Mouse (Mus musculus) embryo, embryonic 9.5 days (tissue): Measurements from ENCODE around the gene Myg1.
A peak's percentile ranks its signal among the peaks of the same experiment; 100 is the strongest.
"Not testable (repeated sequence)": the region's sequence is repeated elsewhere in the genome, so short reads cannot be mapped to it uniquely, and the experiment has no call there.

Experiments
- DNase-seq: peaks from one replicate; pipeline ENCODE4 v3.0.0-alpha.2; 2017; ENCODE audit errors: extremely low spot score

The Myg1 gene

GRCm38 (mm10) chr15:102331610-102332015 is at the start of gene Myg1:
Myg1 (plus strand) TSS chr15:102331709.
- peak; percentile 83 for DNase-seq

DNA sequence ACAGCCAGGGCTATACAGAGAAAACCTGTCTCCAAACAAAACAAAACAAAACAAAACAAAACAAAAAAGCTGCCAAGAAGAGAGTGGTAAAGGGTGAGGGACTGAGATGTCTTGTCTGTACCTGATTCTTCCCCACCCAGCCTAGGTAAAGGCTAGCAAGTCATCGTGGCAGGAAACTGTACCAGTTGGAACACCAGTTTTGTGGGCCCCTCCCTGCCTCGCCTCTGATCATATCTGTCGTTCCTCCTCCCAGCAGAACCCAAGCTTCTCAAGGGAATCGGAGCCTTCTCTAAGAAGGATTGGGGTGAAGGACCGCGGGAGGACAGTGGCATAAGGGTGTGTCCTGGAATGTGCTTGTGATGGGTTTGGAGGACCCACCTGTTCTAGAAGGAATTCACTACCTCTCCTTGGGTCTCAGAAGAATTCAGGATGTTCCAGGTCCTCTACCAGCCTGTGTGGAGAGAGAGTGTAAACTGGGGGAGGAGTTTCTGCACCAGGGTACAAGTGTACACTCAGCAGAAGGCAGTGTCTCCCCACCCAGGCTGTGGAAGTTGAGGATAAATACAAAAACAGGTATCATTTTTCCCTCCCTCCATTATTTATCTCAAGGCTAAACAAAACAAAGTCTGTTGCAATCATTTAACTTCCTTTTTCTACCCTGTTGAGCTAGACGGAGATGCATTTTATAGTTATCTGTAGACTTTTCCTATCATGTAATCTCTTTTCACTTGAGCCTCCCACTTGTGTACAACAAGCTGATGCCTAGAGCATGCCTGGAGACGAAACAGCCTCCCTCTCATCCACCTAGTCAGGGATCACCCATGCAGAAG is 48.8 kb upstream of the Myg1 start:
- no peak for DNase-seq

DNA sequence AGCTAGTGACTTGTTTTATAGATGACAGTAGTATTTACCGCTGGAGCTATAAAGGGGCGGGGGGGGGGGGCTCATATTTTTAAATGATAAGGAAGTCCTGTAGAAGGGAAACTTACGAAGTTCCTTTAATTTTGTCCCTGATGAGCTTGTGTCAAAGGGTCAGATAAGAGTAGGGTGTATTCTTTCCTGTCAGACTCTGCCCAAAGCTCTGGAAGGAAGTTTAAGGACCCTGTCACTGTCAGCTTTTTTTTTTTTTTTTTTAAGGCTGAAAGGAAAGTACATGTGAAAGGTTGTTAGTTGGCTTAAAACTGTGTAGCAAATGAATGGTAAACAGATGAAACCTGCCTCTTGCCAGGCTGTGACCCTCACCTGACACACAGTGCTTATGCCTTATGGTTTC is 47.9 kb upstream of the Myg1 start:
- no peak for DNase-seq

- DNase-seq = peak; percentile 35
Measured at GRCm38 (mm10) chr15:102287395-102287794, 44.1 kb upstream of the Myg1 start.

GRCm38 (mm10) chr15:102295633-102296367 is 35.7 kb upstream of the Myg1 start, which contains the start of gene Espl1:
Espl1 (plus strand) TSS chr15:102296266.
- DNase-seq = peak; percentile 96

GRCm38 (mm10) chr15:102296368-102297006 is 35.0 kb upstream of the Myg1 start:
- DNase-seq = no peak

- no peak for DNase-seq
Measured at GRCm38 (mm10) chr15:102302542-102302941, 29.0 kb upstream of the Myg1 start.

DNA sequence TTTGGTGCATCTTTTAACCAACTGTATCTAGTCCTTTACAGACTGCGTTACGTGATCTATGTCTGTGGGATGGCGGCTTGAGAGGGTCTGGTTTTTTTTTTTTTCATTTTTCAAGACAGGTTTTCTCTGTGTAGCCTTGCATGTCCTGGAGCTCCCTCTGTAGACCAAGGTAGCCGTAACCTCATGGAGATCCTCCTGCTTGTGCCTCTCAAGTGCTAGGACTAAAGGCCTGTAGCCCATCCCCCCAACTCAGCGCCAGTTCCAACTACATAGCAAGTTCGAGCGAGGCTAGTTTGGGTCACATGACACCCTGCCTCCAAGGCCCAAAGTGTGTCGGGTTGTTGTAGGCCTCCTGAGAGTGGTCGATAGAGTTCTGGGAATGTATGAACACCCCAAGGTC is 22.8 kb upstream of the Myg1 start:
- no peak for DNase-seq

GRCm38 (mm10) chr15:102310074-102310845 is 21.2 kb upstream of the Myg1 start:
- no peak for DNase-seq

GRCm38 (mm10) chr15:102311489-102311888 is 20.0 kb upstream of the Myg1 start:
- DNase-seq = no peak

- DNase-seq = no peak
Measured at GRCm38 (mm10) chr15:102315292-102315691, 16.2 kb upstream of the Myg1 start.

- peak; percentile 29 for DNase-seq
Measured at GRCm38 (mm10) chr15:102316263-102316662, 15.2 kb upstream of the Myg1 start.

GRCm38 (mm10) chr15:102324654-102325473 is 6.6 kb upstream of the Myg1 start:
- peak; percentile 14 for DNase-seq

GRCm38 (mm10) chr15:102326022-102326576 is 5.4 kb upstream of the Myg1 start, which contains the start of gene Pfdn5:
Pfdn5 (plus strand) TSS chr15:102326116.
- peak; percentile 87 for DNase-seq

GRCm38 (mm10) chr15:102326892-102327291 is 4.6 kb upstream of the Myg1 start:
- DNase-seq = no peak

GRCm38 (mm10) chr15:102335254-102335653 is 3.7 kb downstream of the Myg1 start:
- no peak for DNase-seq

DNA sequence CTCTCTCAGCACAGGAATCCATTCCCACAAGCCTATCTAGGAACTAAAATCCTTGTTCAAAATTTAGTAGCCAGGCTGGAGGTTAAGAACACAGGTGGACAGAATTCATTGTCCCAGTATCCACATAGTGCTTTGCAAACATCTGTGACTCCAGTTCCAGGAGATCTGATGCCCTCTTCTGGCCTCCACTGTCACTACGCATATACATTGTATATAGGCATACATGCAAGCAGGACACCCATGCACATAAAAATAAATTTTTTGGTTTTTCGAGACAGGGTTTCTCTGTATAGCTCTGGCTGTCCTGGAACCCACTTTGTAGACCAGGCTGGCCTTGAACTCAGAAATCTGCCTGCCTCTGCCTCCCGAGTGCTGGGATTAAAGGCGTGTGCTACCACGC is 4.4 kb downstream of the Myg1 start:
- DNase-seq = not testable (repeated sequence)

GRCm38 (mm10) chr15:102336946-102337345 is 5.4 kb downstream of the Myg1 start:
- DNase-seq = no peak

- no peak for DNase-seq
Measured at GRCm38 (mm10) chr15:102339612-102340011, 8.1 kb downstream of the Myg1 start.

GRCm38 (mm10) chr15:102341580-102341979 is 10.1 kb downstream of the Myg1 start:
- peak; percentile 40 for DNase-seq
